Mouse (Mus musculus): ENCODE data around the gene Clca3a1.

The Clca3a1 gene

DNA sequence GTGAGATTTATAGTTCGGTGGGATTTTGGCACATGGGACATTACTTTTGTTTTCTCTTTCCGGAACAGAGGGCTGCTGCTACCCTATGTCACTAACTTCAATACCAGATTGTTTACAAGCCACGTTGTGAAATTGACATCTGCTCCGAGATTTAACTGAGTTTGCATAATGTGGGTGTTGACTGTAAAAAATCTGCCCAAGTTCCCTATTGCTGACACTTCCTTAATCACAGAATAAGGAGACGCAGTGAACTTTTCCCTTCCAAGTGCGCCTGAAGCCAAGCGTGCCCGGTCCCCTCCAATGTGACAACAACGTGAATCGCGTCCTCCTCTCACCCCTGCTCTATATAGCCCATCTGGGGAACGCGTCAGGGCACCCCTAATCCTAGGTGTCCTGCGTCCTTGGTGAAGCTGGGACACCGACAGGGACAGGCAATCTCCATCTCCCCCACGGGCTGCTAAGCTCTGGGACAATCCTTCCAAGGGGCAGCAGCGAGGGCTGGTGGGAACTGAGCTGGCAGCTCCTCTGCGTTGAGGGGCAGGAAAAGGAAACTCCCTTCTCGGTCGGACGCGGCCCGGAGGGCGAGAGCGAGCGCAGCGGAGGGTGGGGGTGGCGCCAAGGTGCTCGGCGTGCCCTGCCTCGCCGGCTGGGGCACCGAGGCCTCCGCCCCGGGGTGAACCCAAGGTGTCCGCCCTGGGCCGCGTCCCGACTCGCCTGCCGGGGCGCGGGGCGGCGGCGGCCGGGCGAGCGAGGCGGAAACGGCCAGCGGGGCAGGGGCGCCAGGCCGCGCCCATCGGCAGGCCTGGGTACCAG, 41.5 kb downstream of the Clca3a1 start:
- DNase-seq (ENCODE audit: low read depth): peak; percentile 78

DNA sequence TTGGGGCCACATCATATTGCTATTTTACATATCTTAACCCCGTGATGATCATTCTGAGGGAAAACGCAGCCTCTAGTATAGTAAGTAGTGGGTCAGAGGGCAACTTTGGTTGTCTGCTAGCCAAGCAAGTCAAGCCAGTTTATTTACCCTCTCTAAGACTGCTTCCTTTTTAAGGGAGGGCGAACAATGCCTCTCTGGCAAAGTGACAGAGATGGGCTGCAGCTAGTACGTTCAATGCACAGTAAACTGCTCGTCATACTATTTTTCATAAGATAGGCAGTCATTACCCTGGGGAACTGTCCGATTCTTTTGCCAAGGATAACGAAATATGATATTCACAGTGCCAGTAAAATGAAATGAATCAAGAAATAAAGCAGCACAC, 42.1 kb downstream of the Clca3a1 start:
- no peak for DNase-seq (ENCODE audit: low read depth)

- DNase-seq (ENCODE audit: low read depth): no peak
Measured at GRCm38 (mm10) chr3:144717835-144718234, 42.9 kb downstream of the Clca3a1 start.

GRCm38 (mm10) chr3:144717121-144717520, 43.7 kb downstream of the Clca3a1 start:
- no peak for DNase-seq (ENCODE audit: low read depth)

- DNase-seq (ENCODE audit: low read depth): no peak
Measured at GRCm38 (mm10) chr3:144715901-144716300, 44.9 kb downstream of the Clca3a1 start.

DNA sequence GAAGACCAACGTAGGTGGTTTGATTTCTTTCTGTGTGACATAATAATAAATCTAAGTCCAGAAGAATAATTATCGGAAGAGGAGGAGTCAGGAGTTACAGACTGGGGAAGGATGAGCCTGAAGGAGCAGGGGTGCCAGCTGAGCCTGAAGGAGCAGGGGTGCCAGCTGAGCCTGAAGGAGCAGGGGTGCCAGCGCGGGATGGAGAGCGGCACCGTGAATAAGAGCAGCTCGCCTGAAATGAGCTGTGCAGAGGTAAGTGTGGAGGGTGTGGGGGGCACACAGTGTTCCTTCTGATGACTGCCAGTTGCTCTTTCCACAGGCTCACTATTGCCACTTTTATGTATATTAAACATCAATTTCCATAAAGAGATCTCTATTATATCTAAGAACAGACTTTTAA, 45.7 kb downstream of the Clca3a1 start:
- DNase-seq (ENCODE audit: low read depth): no peak

GRCm38 (mm10) chr3:144714606-144715005, 46.2 kb downstream of the Clca3a1 start:
- no peak for DNase-seq (ENCODE audit: low read depth)

- DNase-seq (ENCODE audit: low read depth): no peak
Measured at GRCm38 (mm10) chr3:144714126-144714525, 46.7 kb downstream of the Clca3a1 start.

DNA sequence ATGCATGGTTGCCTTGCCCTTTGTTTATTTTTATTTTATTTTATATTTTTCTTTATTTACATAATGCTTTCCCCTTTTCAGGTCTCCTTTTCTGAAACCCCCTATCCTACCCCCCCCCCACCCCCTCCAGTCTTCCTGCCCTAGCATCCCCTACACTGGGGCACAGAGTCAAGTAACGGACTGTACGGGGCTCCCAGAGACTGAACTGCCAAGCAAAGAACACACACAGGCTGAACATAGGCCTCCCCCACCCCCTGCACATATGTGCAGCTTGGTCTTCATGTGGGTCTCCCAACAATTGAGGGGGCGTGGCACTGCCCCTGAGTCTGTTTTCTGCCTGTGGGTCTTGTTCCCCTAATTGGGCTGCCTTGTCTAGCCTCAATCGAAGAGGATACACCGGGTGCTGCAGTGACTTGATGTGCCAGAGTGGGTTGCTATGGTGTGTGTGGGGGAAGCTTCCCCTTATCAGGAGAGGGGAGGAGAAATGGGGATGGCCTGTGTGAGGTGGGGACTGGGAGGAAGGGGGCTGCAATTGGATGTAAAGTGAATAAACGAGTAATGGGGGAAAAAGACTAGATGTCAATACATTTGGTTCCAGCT, 49.1 kb downstream of the Clca3a1 start:
- DNase-seq (ENCODE audit: low read depth): no peak

- no peak for DNase-seq (ENCODE audit: low read depth)
Measured at GRCm38 (mm10) chr3:144708612-144709011, 52.2 kb downstream of the Clca3a1 start.

DNA sequence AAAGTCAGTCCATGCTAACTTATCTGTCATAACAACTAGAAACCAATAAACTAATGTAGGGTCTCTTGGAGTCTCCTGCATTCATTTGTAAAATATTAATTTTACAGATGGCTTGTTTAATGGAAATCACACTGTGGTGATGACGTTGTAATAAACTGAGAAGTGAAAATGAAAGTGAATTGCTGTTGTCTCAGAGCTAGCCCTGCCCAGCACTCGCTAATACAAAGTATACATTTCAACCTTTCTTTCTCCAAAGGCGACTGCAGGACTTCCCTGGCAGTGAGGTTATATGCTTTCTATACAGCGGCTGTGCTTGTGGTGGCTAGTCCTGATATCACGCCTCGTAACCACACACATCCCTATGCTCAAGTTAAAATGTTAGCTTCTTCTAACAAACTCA, 56.8 kb downstream of the Clca3a1 start:
- peak; percentile 58 for DNase-seq (ENCODE audit: low read depth)

GRCm38 (mm10) chr3:144698790-144699433, 61.9 kb downstream of the Clca3a1 start:
- DNase-seq (ENCODE audit: low read depth): no peak

GRCm38 (mm10) chr3:144697942-144698341, 62.8 kb downstream of the Clca3a1 start:
- no peak for DNase-seq (ENCODE audit: low read depth)

- DNase-seq (ENCODE audit: low read depth): peak; percentile 17
Measured at GRCm38 (mm10) chr3:144697154-144697553, 63.6 kb downstream of the Clca3a1 start.

- DNase-seq (ENCODE audit: low read depth): no peak
Measured at GRCm38 (mm10) chr3:144694941-144695340, 65.8 kb downstream of the Clca3a1 start.

- no peak for DNase-seq (ENCODE audit: low read depth)
Measured at GRCm38 (mm10) chr3:144694040-144694439, 66.7 kb downstream of the Clca3a1 start.

GRCm38 (mm10) chr3:144692052-144692451, 68.7 kb downstream of the Clca3a1 start:
- DNase-seq (ENCODE audit: low read depth): peak; percentile 72

GRCm38 (mm10) chr3:144689236-144689635, 71.5 kb downstream of the Clca3a1 start:
- DNase-seq (ENCODE audit: low read depth): peak; percentile 25

DNA sequence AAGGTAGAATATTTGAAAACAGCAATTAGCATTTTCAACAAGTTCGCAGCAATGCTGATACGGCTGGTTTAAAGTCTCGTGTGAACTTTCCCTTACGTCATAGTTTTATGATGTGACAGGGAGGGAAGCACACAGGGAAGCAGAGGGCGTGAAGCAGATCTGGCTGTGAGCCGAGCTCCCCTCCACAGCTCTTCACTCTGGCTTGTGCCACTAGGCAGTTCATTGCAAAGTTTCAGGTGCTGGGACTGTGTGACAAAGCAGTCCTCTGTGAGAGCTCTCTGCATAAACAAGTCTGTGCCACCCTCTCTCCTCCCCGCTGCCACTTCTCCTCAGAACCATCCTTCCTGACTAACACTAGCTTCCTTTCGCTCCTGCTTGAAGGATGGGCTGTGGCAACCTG, 72.5 kb downstream of the Clca3a1 start:
- DNase-seq (ENCODE audit: low read depth): no peak

DNA sequence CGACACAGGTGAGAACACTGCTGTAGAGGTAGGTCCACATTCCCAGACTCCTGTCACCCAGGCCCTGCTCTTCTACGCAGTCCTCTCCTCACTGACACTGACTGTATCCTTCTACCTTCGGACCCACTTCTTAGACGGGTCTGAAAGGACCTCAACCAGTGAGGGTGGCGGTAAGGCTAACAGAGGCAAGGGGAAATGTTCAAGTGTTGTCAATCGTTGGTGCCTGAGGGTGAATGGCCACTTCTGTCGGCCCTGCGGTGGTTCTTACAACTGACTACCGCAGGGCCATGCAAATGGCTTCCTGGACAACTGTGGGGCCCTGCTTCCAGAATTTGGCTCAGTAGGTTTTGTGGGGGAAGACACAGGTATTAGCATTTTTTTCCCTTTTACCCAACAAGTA, 73.2 kb downstream of the Clca3a1 start:
- DNase-seq (ENCODE audit: low read depth): no peak

DNA sequence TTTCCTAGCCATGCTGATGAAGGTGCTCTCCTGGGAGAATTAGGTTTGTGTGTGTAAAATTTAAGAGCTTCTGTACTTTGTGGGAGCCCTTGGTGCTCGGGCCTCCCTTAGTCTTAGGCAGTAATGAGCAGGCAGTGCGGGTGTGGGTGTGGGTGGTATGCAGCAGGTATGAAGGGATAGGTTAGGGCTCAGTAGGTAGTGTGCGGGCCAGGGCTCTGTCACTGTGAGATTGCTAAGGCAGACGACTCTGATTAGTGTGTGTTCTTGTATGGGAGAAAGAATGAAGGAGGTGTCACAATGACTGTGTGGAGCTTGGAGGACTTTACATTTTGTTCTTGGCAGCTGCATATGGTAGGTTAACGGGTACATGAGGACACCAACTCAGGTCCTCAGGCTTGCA, 74.6 kb downstream of the Clca3a1 start:
- DNase-seq (ENCODE audit: low read depth): no peak

DNA sequence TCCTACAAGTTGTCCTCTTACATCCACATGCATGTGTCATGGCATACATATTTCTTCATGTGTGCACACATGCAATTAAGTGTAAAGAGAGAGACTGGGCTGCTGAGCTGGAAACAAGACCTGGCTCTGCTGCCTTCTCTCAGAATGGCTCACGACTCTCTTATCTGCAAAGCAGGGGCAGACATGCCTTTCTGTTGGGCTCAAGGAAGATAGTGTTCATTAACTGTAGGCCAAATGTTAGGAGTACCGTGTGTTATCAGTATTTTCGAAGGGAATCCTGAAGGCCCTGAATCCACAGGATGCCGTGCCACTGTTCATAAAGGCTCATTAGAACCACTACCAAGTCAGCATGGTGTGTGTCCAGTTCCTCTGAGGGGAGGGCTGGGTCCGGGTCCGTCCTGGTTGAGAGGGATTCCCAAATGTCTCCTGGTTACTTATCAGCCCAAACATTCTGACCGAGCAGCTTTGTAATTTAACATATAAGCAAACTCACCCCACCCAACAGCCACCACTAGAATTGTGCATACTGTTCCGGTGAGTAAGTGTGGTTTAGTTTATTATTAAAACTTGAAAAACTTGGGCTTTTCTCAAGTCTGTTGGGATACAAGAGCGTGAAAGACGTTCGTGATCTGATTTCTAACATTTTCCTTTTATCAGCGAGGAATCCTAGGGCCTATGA, 77.5 kb downstream of the Clca3a1 start:
- no peak for DNase-seq (ENCODE audit: low read depth)

DNA sequence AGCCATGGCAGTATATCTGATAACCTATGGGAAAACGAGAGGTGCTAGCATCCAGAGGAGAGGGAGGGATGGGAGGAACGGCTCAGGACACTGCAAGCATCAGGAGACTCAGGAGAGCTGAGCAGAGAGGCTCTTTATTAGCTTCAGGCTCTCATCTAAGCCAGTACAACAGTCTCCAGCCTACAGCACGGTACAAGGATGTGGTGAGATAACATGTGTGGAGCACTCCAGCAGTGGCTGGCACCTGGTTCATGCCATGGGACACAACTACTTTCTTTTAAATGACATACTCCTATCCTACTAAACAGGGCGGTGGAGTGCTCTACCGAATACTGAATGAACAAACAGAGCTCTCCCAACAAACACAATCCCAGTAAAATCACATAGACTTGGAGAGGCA, 79.2 kb downstream of the Clca3a1 start:
- no peak for DNase-seq (ENCODE audit: low read depth)
